Mouse (Mus musculus) forebrain, embryonic 14.5 days (tissue): ENCODE measurements at regions not wholly inside any gene's neighbourhood (a gene's known extent, or its start where the extent isn't known, plus 50 kb on each side); places are given as distances from the start of the nearest gene placed in this dataset. TPM values are rescaled to one million over a fixed set of nuclear protein-coding genes. Genes with fewer than 3 reads are reported as not detected.

Experiments used
- ATAC-seq: fragments of 200-750 bp; cut with Nextera tagmentation; 2 replicates; pipeline ENCODE4 v1.8.0; 2017; ENCODE audit warnings: mild to moderate bottlenecking, moderate library complexity
- DNase-seq: peaks from one replicate; pipeline ENCODE4 v3.0.0-alpha.2; 2015; ENCODE audit warnings: low spot score
- H3K27ac ChIP-seq: fragments of 300-500 bp; sonication (generic); 2 replicates; pipeline ENCODE4 v1.5.1; 2014; ENCODE audit warnings: low read depth, mild to moderate bottlenecking, control low read depth, low read length, moderate library complexity
- H3K27me3 ChIP-seq: fragments of 300-500 bp; sonication (generic); replicated peaks from 2 replicates; pipeline ENCODE4 v1.6.1; 2014; ENCODE audit warnings: low read length, control low read depth, mixed read lengths; ENCODE audit not compliant: control insufficient read depth, insufficient read depth
- H3K36me3 ChIP-seq: fragments of 300-500 bp; sonication (generic); 2 replicates; pipeline ENCODE4 v1.6.1; 2014; ENCODE audit warnings: low read length, control low read depth; ENCODE audit not compliant: control insufficient read depth, insufficient read depth
- H3K4me1 ChIP-seq: fragments of 300-500 bp; sonication (generic); 2 replicates; pipeline ENCODE4 v1.6.1; 2014; ENCODE audit warnings: antibody characterized with exemption, low read length, control low read depth; ENCODE audit not compliant: control insufficient read depth, insufficient read depth
- H3K4me2 ChIP-seq: fragments of 300-500 bp; sonication (generic); 2 replicates; pipeline ENCODE4 v1.6.1; 2014; ENCODE audit warnings: mild to moderate bottlenecking, control low read depth, low read length
- H3K4me3 ChIP-seq: fragments of 300-500 bp; sonication (generic); 2 replicates; pipeline ENCODE4 v1.5.1; 2014; ENCODE audit warnings: low read depth, low read length, control low read depth
- H3K9ac ChIP-seq: fragments of 300-500 bp; sonication (generic); 2 replicates; pipeline ENCODE4 v1.6.1; 2014; ENCODE audit warnings: mild to moderate bottlenecking, low read length, control low read depth, moderate library complexity
- H3K9me3 ChIP-seq: fragments of 300-500 bp; sonication (generic); replicated peaks from 2 replicates; pipeline ENCODE4 v1.6.1; 2016; ENCODE audit warnings: low read length, control low read depth, mixed read lengths; ENCODE audit not compliant: control insufficient read depth
- WGBS: fragments of 180-500 bp; shearing (Covaris S2); extraction: QIAGEN DNeasy Blood & Tissue Kit; methylation state at CpG from one replicate; pipeline ENCODE4 v1.1.7; 2014; 5-methylcytosine and 5-hydroxymethylcytosine counted together
- microRNA-seq: library from miRNA; unstranded; fragments of <30 nt; microRNA quantifications from one replicate; pipeline ENCODE4, GENCODE M21; 2016

DNA sequence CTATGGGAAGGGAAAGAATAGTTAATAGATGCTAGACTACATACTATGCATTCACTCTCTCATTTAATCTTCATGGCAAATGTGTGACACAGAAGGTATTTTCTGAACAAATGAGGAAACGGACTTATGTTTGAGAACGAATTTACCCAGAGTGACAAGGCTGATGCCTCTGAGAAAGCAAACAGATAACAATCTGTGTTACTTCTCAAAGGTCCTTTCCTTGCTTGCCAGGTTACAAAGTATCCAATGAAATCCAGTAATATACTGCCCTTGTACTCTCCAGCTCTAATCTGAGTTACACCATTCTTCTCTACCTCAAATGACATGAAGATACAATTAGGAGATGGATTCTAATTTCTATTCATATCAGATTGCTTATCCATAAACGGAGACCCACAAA is 183.8 kb upstream of the Fgf13 start:
- no peaks in the 10 kb centered on the region for H3K36me3 ChIP-seq
- ATAC-seq (no peak), DNase-seq (no peak)
- H3K9me3 ChIP-seq = no peaks in the 10 kb centered on the region
- 80% methylated on average over 3 of the region's 3 CpGs for WGBS
- no peak overlapping the region for H3K4me2 ChIP-seq
- H3K4me3 ChIP-seq = no peak overlapping the region
- no peak overlapping the region for H3K27ac ChIP-seq
- no peak overlapping the region for H3K9ac ChIP-seq
- H3K27me3 ChIP-seq = no peaks in the 10 kb centered on the region
- H3K4me1 ChIP-seq = no peaks in the 10 kb centered on the region

DNA sequence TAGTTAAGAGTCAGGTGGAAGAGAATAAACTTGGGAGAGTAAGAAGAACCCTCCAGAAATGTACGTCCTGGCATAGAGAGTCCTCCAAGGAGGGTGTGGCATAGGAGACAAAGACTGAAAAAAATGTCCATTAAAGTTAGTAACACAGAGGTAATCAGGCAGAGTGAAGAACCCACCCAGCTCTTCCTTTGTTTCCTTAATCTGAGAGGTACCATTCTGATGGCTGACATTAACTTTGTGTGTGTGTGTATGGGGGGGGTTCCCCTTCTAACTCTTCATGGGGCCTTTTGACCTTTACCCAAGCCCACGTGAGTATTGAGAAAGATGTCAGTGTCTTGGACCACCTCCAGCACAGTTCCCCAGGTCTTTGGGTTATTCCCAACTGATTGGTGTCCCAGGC is 135.9 kb upstream of the Fgf13 start:
- no peaks in the 10 kb centered on the region for H3K4me1 ChIP-seq
- no peak overlapping the region for H3K4me2 ChIP-seq
- no peak overlapping the region for H3K9ac ChIP-seq
- no peak for DNase-seq
- no peak overlapping the region for H3K4me3 ChIP-seq
- H3K27ac ChIP-seq = no peak overlapping the region
- ATAC-seq = no peak
- H3K36me3 ChIP-seq = no peaks in the 10 kb centered on the region
- H3K9me3 ChIP-seq = no peaks in the 10 kb centered on the region
- no peaks in the 10 kb centered on the region for H3K27me3 ChIP-seq
- 60% methylated on average over 2 of the region's 2 CpGs for WGBS

DNA sequence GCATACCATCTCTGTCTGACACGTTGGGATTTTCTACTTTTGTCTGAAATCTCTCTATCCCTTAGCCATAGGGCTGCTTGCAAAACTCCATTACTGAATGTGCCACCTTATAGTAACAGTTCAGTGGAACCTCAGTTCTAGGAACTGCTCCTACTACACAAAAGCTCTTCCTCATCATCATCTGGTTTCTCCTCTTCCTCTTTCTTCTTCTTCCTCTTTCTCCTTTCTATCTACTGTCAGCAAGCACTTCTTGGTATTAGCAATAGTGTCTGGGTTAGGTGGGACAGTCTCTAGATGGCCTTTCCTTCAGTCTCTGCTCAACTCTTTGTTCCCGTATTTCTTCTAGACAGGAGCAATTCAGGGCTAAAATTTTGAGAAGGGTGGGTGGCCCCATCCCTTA is 133.2 kb upstream of the Fgf13 start:
- ATAC-seq (no peak), DNase-seq (no peak)
- Histone ChIP-seq H3K9ac (no peak overlapping the region), H3K9me3 (no peaks in the 10 kb centered on the region), H3K27ac (no peak overlapping the region), H3K4me3 (no peak overlapping the region), H3K27me3 (no peaks in the 10 kb centered on the region), H3K4me1 (no peaks in the 10 kb centered on the region), H3K36me3 (no peaks in the 10 kb centered on the region), H3K4me2 (no peak overlapping the region)
- 58% methylated on average over 2 of the region's 2 CpGs for whole genome bisulfite sequencing

DNA sequence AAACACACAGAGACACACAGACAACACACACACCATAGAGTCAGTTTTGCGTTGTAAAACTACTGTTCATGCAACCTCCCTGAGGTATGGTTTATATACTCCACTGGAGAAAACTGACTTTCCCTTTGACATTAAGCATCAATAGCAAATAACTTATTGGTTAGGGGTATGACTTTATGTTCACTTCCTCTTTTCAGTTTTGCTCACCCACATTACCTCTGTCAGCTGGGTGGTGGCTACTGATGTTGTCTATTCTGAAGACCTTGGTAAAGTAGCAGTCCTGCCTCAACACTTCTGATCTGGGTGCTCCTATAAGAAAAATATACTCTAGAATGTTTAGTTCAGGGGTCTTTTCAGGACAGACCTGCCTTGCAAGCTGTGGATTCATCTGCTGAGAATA is 131.9 kb upstream of the Fgf13 start:
- Histone ChIP-seq H3K9me3 (no peaks in the 10 kb centered on the region), H3K36me3 (no peaks in the 10 kb centered on the region), H3K4me3 (no peak overlapping the region), H3K4me2 (no peak overlapping the region), H3K9ac (no peak overlapping the region), H3K4me1 (no peaks in the 10 kb centered on the region), H3K27me3 (no peaks in the 10 kb centered on the region), H3K27ac (no peak overlapping the region)
- DNase-seq (no peak), ATAC-seq (no peak)
- 94% methylated on average over 1 of the region's 1 CpGs for WGBS

DNA sequence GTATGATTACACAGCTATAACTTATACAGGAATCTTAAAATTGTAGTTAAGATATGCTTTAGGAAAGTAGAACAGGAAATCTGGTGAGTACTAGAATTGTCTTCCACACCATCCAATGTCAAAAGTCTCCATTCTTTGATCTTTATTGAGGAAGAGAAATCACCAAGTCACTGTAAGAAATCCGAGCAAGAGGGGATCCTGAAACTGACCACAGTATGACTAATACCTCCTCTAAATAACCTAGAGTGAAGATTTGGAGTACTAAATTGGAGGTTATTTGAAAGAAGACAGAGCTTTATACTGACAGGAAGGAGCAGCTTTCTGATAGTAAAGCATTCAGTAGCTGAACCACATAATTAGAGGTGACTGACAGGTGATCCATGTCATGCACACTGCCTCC is 125.2 kb upstream of the Fgf13 start:
- Histone ChIP-seq H3K9ac (no peak overlapping the region), H3K4me3 (no peak overlapping the region), H3K4me1 (no peaks in the 10 kb centered on the region), H3K27ac (no peak overlapping the region), H3K9me3 (no peaks in the 10 kb centered on the region), H3K36me3 (no peaks in the 10 kb centered on the region), H3K27me3 (no peaks in the 10 kb centered on the region), H3K4me2 (no peak overlapping the region)
- ATAC-seq (no peak), DNase-seq (no peak)
- 62% methylated on average over 1 of the region's 1 CpGs for WGBS

DNA sequence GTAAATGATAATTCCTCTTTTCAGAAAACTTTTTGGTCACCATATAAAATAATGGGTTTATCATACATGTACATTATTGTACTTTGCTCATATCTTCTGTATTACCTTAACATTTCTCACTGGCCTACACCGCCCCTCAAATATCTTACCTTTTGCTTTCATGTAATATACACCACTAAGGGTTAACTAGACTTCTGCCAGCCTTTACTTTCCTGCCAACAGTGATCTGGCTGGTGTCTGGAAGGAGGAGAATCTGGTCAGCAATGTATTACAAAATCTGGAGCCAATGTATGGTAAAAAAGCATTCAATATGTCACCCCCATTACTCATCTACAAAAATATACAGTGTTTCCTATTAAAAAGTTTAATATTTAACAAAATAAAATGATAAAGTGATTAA is 122.6 kb upstream of the Fgf13 start:
- Histone ChIP-seq H3K27me3 (no peaks in the 10 kb centered on the region), H3K9ac (no peak overlapping the region), H3K4me2 (no peak overlapping the region), H3K36me3 (no peaks in the 10 kb centered on the region), H3K4me1 (no peaks in the 10 kb centered on the region), H3K9me3 (no peaks in the 10 kb centered on the region), H3K4me3 (no peak overlapping the region), H3K27ac (no peak overlapping the region)
- 96% methylated on average over 1 of the region's 1 CpGs for WGBS
- ATAC-seq (no peak), DNase-seq (peak; percentile 2)

DNA sequence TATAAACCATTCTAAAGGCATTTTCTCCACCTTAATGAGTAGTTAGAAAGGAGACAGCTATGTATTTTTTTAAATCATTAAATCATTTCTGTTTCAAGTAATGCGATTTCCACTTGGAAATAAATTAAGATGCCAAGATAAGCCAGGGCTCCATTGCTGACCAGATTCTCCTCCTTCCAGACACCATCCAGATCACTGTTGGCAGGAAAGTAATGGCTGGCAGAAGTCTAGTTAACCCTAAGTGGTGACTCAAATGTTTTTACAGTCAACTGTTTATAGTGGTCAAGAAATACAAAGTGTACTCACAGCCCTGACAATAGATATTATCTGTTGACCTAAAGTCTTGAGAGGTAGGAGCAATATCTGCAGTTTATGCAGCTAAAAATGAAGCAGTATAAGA is 121.7 kb upstream of the Fgf13 start:
- no peak overlapping the region for H3K4me3 ChIP-seq
- no peaks in the 10 kb centered on the region for H3K9me3 ChIP-seq
- H3K4me2 ChIP-seq = no peak overlapping the region
- ATAC-seq = no peak
- no peak overlapping the region for H3K9ac ChIP-seq
- WGBS = 91% methylated on average over 1 of the region's 1 CpGs
- no peaks in the 10 kb centered on the region for H3K27me3 ChIP-seq
- H3K4me1 ChIP-seq = no peaks in the 10 kb centered on the region
- H3K36me3 ChIP-seq = no peaks in the 10 kb centered on the region
- DNase-seq = no peak
- no peak overlapping the region for H3K27ac ChIP-seq

Small RNA genes in the stretch of these regions (microRNA-seq; reads per million reads assigned to microRNA genes)
- gene Gm44500 = not detected
